Mouse (Mus musculus): ENCODE results near the gene Lrrc15.

GRCm38 (mm10) chr16:30271223-30271761 lies 11.8 kb downstream of the Lrrc15 start:
- TF ChIP-seq CTCF (IDR thresholded peaks at IDR 0.05; ENCODE audit: control insufficient read depth, insufficient read depth, insufficient replicate concordance, low read depth, low read length) (no peak), POLR2A (IDR thresholded peaks at IDR 0.05; ENCODE audit: control insufficient read depth, low read depth, low read length) (no peak)

Measured in testis, adult 2 months (tissue).